Comparison of ENCODE assay signal across 9 mouse cellular contexts in the genomic region with DNA sequence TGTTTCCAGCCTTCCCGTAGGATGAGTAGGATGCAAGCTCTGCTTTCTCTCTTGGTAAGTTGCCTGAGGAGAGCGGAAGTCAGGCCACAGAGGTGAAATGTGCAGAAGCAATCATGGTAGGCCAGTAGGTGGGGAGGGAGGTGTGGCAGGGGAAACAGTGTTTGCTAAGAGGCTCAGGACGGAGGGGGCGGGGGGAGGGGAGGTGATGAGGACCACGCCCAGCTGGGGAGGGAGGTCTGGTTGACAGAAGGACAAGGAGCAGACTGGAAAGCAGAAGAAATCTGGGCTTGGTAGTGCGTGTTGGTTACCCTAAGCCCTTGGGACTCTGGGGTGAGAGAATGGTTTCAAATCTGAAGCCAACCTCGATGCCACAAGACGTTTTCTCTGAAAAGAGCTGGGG. TPM values are rescaled to one million over a fixed set of nuclear protein-coding genes. Genes with fewer than 3 reads are reported as not detected.
DNase-seq lines count a peak whose midpoint lies in the region; ATAC-seq and TF ChIP-seq lines count a peak whose summit lies in the region.
"Had no signal": no experiment of that assay in that cellular context is flagged by ENCODE, and none has a peak within 500 bp of the region (broad histone marks: within the 10 kb centered on the region; RNA-seq: fewer than 3 reads in every experiment).

No protein-coding gene starts in this region.

- no peaks in the 10 kb centered on the region for H3K36me3 ChIP-seq in thymus, adult 2 months (ENCODE audit: control insufficient read depth, insufficient read depth, low read length)
- H3K36me3 ChIP-seq in midbrain, embryonic 16.5 days (ENCODE audit: control insufficient read depth, insufficient read depth, low read length), result no peaks in the 10 kb centered on the region
- H3K36me3 ChIP-seq in hindbrain, embryonic 14.5 days (replicated peaks; ENCODE audit: control insufficient read depth, insufficient read depth), result no peaks in the 10 kb centered on the region

- H3K27ac ChIP-seq in thymus, adult 2 months (ENCODE audit: control insufficient read depth, insufficient read depth, low read length), result no peak overlapping the region
- H3K27ac ChIP-seq in midbrain, embryonic 16.5 days (ENCODE audit: low read length), result no peak overlapping the region
- H3K27ac ChIP-seq in hindbrain, embryonic 14.5 days, result no peak overlapping the region

- WGBS in thymus, adult 2 months, result 18% methylated on average over 8 of the region's 8 CpGs
- 28% methylated on average over 8 of the region's 8 CpGs for WGBS in midbrain, embryonic 16.5 days
- 21% methylated on average over 8 of the region's 8 CpGs for WGBS in hindbrain, embryonic 14.5 days

- no peak overlapping the region for H3K4me2 ChIP-seq in midbrain, embryonic 16.5 days (ENCODE audit: low read length)
- no peak overlapping the region for H3K4me2 ChIP-seq in hindbrain, embryonic 14.5 days (replicated peaks)

- TF ChIP-seq CTCF in thymus, adult 2 months (IDR thresholded peaks at IDR 0.05; ENCODE audit: borderline replicate concordance, control insufficient read depth, extremely low read depth, insufficient read depth, low read length, poor library complexity), result no peak

- H3K9me3 ChIP-seq in midbrain, embryonic 16.5 days (replicated peaks; ENCODE audit: control insufficient read depth, low read length, poor library complexity, severe bottlenecking), result no peaks in the 10 kb centered on the region
- H3K9me3 ChIP-seq in hindbrain, embryonic 14.5 days (ENCODE audit: control insufficient read depth, low read length), result no peaks in the 10 kb centered on the region

- no peak for TF ChIP-seq POLR2A in thymus, adult 2 months (IDR thresholded peaks at IDR 0.05; ENCODE audit: control insufficient read depth, extremely low read depth, insufficient read depth, low read length, poor library complexity)

- DNase-seq in thymus, postnatal 14 days, result peak; percentile 36
- DNase-seq in thymus, adult 2 months, result no peak
- peak; percentile 84 for DNase-seq in gastrocnemius, postnatal 25 days
- peak; percentile 74 for DNase-seq in kidney, postnatal 10 days
- peak; percentile 84 for DNase-seq in skeletal muscle tissue, adult 2 months (ENCODE audit: low read depth, low spot score)
- DNase-seq in retina, embryonic 14.5 days (ENCODE audit: low spot score), result no peak
- DNase-seq in hindbrain, embryonic 14.5 days (ENCODE audit: low spot score), result no peak

- H3K27me3 ChIP-seq in thymus, adult 2 months (ENCODE audit: control insufficient read depth, insufficient read depth, low read length), result no peaks in the 10 kb centered on the region
- no peaks in the 10 kb centered on the region for H3K27me3 ChIP-seq in midbrain, embryonic 16.5 days (ENCODE audit: control insufficient read depth, insufficient read depth, low read depth, low read length)
- no peaks in the 10 kb centered on the region for H3K27me3 ChIP-seq in hindbrain, embryonic 14.5 days (ENCODE audit: control insufficient read depth, insufficient read depth, low read length)

- no peak for ATAC-seq in midbrain, embryonic 16.5 days
- ATAC-seq in hindbrain, embryonic 14.5 days (ENCODE audit: low FRiP score), result no peak

- peaks cover 25% of the 10 kb centered on the region for H3K4me1 ChIP-seq in thymus, adult 2 months (replicated peaks; ENCODE audit: control insufficient read depth, insufficient read depth, low read length)
- no peaks in the 10 kb centered on the region; the same call in 1 of the 2 replicates for H3K4me1 ChIP-seq in midbrain, embryonic 16.5 days (ENCODE audit: control insufficient read depth, insufficient read depth, low read length)
- H3K4me1 ChIP-seq in hindbrain, embryonic 14.5 days (replicated peaks; ENCODE audit: control insufficient read depth, insufficient read depth, low read length), result no peaks in the 10 kb centered on the region

- no peak overlapping the region for H3K9ac ChIP-seq in midbrain, embryonic 16.5 days (ENCODE audit: low read depth, low read length)
- H3K9ac ChIP-seq in hindbrain, embryonic 14.5 days, result no peak overlapping the region

- no peak overlapping the region for H3K4me3 ChIP-seq in thymus, adult 2 months (ENCODE audit: control insufficient read depth, insufficient read depth, low read length)
- no peak overlapping the region for H3K4me3 ChIP-seq in midbrain, embryonic 16.5 days (ENCODE audit: low read depth, low read length)
- H3K4me3 ChIP-seq in hindbrain, embryonic 14.5 days (replicated peaks; ENCODE audit: low read length), result no peak overlapping the region

RNA-seq across cellular contexts. Expression of a gene that starts 20.8 kb away (rescaled TPM):
- 254 and 310 TPM in 2 replicates for polyA plus RNA-seq in thymus, adult 2 months (2012; rRNA removed)
- 10 to 100 TPM; 14.2 to 47.4 TPM for total RNA-seq in gastrocnemius, postnatal 25 days (2021)
- 10.1 and 10.7 TPM in 2 replicates for polyA plus RNA-seq in midbrain, embryonic 16.5 days (2015; fragmentation: Nextera tagmentation; extraction: Ambion mirVana)
- 5.9 and 6.8 TPM in 2 replicates for polyA plus RNA-seq in hindbrain, embryonic 14.5 days (2014; fragmentation: Nextera tagmentation; extraction: Ambion mirVana)

RNA-seq across cellular contexts. Expression of a gene that starts 22.1 kb away (rescaled TPM):
- polyA plus RNA-seq in thymus, adult 2 months (2012; rRNA removed), result 418 and 426 TPM in 2 replicates
- total RNA-seq in gastrocnemius, postnatal 25 days (2021), result 10 to 100 TPM; 52.5 to 56.7 TPM
- polyA plus RNA-seq in midbrain, embryonic 16.5 days (2015; fragmentation: Nextera tagmentation; extraction: Ambion mirVana), result 437 and 461 TPM in 2 replicates
- 446 and 463 TPM in 2 replicates for polyA plus RNA-seq in hindbrain, embryonic 14.5 days (2014; fragmentation: Nextera tagmentation; extraction: Ambion mirVana)

RNA-seq across cellular contexts. Expression of a gene that starts 38.6 kb away (rescaled TPM):
- polyA plus RNA-seq in thymus, adult 2 months (2012; rRNA removed), result 0.07 TPM in 1 of 2 replicates, not detected in the other
- total RNA-seq in gastrocnemius, postnatal 25 days (2021), result not detected
- polyA plus RNA-seq in midbrain, embryonic 16.5 days (2015; fragmentation: Nextera tagmentation; extraction: Ambion mirVana), result 0.18 TPM in 1 of 2 replicates, not detected in the other
- 0.34 TPM in 1 of 2 replicates, not detected in the other for polyA plus RNA-seq in hindbrain, embryonic 14.5 days (2014; fragmentation: Nextera tagmentation; extraction: Ambion mirVana)
- polyA plus RNA-seq: liver, embryonic 16.5 days had no signal

RNA-seq across cellular contexts. Expression of a gene that starts 55.4 kb away (rescaled TPM):
- 307 and 318 TPM in 2 replicates for polyA plus RNA-seq in thymus, adult 2 months (2012; rRNA removed)
- 10 to 100 TPM; 13.2 to 22.4 TPM for total RNA-seq in gastrocnemius, postnatal 25 days (2021)
- 185 and 199 TPM in 2 replicates for polyA plus RNA-seq in midbrain, embryonic 16.5 days (2015; fragmentation: Nextera tagmentation; extraction: Ambion mirVana)
- polyA plus RNA-seq in hindbrain, embryonic 14.5 days (2014; fragmentation: Nextera tagmentation; extraction: Ambion mirVana), result 174 and 197 TPM in 2 replicates

RNA-seq across cellular contexts. Expression of a gene that starts 56.2 kb away (rescaled TPM):
- 48.7 and 51.5 TPM in 2 replicates for polyA plus RNA-seq in thymus, adult 2 months (2012; rRNA removed)
- 10 to 100 TPM; 35.7 to 42.3 TPM for total RNA-seq in gastrocnemius, postnatal 25 days (2021)
- polyA plus RNA-seq in midbrain, embryonic 16.5 days (2015; fragmentation: Nextera tagmentation; extraction: Ambion mirVana), result 52.1 and 53.8 TPM in 2 replicates
- polyA plus RNA-seq in hindbrain, embryonic 14.5 days (2014; fragmentation: Nextera tagmentation; extraction: Ambion mirVana), result 44.7 and 48.5 TPM in 2 replicates

Comparison
In these comparisons a context has a peak if more than half of its experiments do, and no peak if none do; other contexts are left out.
1. DNase-seq: peak in thymus, postnatal 14 days (single experiment), gastrocnemius, postnatal 25 days (single experiment), kidney, postnatal 10 days (single experiment) and skeletal muscle tissue, adult 2 months (single experiment); none in thymus, adult 2 months (single experiment), retina, embryonic 14.5 days (single experiment) and hindbrain, embryonic 14.5 days (single experiment).
2. RNA of a gene that starts 20.8 kb away (polyA plus RNA-seq): 254 to 310 TPM in thymus, adult 2 months; 10.1 to 10.7 TPM in midbrain, embryonic 16.5 days and 5.9 to 6.8 TPM in hindbrain, embryonic 14.5 days; every median in the first group is over 10 times any median in the second.